Mouse (Mus musculus): Measurements from ENCODE around the gene Sdhd. TPM values are rescaled to one million over a fixed set of nuclear protein-coding genes. Genes with fewer than 3 reads are reported as not detected.

Gene Sdhd
- polyA plus RNA-seq, 1 experiment, result 15.5 TPM

DNA sequence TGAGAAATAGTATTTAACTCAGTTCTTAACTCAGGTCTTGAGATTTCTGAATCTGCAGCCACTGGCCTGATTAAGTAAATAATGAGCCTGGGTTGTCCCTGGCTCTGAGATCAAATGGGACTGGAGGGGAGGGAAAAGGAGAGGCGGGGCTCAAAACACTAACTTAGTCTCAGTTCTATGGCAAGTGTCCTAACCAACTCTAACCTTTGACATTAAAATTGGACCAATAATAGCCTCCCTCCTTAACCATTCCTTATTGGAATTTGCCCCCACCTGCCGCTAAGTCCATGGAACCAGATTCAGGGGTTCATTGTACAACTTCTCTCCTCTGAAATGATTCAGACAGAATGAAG, 48.5 kb downstream of the Sdhd start, which contains the start of gene Bco2:
Gene Bco2, minus strand, starts transcription at position 88 of the 353 bp plus-strand sequence.
- TF ChIP-seq GATA1 (IDR thresholded peaks at IDR 0.05; ENCODE audit: low read length), result no peak

GRCm38 (mm10) chr9:50554241-50555093, 49.1 kb downstream of the Sdhd start, which contains the start of gene Il18:
Il18 (plus strand) TSS chr9:50554827.
- no peak for TF ChIP-seq GATA1 (IDR thresholded peaks at IDR 0.05; ENCODE audit: low read length)

GRCm38 (mm10) chr9:50553547-50553946, 50.1 kb downstream of the Sdhd start:
- TF ChIP-seq GATA1 (IDR thresholded peaks at IDR 0.05; ENCODE audit: low read length), result no peak

DNA sequence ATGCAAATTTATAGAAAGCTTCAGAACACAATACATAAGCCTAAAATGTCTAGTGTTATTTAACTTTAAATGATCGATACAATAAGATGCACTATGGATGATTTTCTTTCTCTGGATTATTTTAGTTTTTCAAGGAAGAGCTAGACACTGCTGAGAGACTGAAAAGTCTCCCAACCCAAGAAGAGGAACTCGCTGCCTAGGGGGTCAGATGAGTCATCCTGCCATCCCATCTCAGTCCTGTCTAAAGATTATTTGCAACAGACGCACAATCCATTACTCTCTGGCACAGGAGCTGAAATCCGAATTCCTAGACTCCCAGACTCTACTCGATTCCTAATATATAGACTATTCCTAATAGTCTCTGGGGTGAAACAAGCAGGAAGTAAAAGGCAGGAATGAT, 51.4 kb downstream of the Sdhd start:
- no peak for TF ChIP-seq GATA1 (IDR thresholded peaks at IDR 0.05; ENCODE audit: low read length)

GRCm38 (mm10) chr9:50548936-50549335, 54.7 kb downstream of the Sdhd start:
- no peak for TF ChIP-seq GATA1 (IDR thresholded peaks at IDR 0.05; ENCODE audit: low read length)

DNA sequence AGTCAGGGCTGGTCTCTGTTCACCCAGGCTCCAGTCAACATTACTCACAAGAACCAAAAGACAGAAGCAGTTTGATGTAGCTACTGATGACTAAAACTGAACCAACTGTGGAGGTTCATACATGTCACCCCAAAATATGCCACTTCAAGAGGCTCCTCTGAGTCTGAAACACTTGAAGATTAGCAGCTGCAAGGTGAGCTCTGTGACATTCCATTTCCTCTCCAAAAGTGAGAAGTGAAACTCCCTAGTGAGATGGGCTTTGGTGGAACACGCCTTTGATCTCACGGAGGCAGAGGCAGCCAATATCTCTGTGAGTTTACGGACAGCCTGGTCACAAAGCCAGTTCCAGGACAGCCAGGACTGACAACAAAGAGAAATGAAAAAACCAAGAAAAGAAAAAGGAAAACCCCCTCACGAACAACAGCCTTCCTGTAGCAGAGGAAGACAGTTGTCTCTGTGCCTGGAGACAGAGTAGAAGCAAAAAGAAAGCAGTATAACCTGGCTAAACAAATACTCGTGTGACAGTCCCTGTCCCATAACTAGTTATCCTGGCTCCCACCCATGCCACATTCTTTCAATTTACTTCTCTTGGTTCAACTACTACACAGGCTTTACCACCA, 55.6 kb downstream of the Sdhd start:
- no peak for TF ChIP-seq GATA1 (IDR thresholded peaks at IDR 0.05; ENCODE audit: low read length)

Other genes starting within 250 kb of the Sdhd start
- gene Plet1, start 109.3 kb downstream of the Sdhd start, polyA plus RNA-seq (2012), result not detected in 2 replicates
- 6.6 and 15.4 TPM in 2 replicates for gene Pts, start 75.1 kb downstream of the Sdhd start, polyA plus RNA-seq (2012)
- gene Il18, start 49.0 kb downstream of the Sdhd start, polyA plus RNA-seq (2012), result not detected in 2 replicates
- gene Bco2, start 48.6 kb downstream of the Sdhd start, polyA plus RNA-seq (2012), result not detected in 2 replicates
- gene Tex12, start 42.5 kb downstream of the Sdhd start, polyA plus RNA-seq (2012), result not detected in 2 replicates
- gene Timm8b, start 98 bp upstream of the Sdhd start, polyA plus RNA-seq (2012), result 13.3 and 21.0 TPM in 2 replicates
- 0.29 and 0.44 TPM in 2 replicates for gene Pih1d2, start 13.5 kb upstream of the Sdhd start, polyA plus RNA-seq (2012)
- gene Nkapd1, start 13.7 kb upstream of the Sdhd start, polyA plus RNA-seq (2012), result 9.5 and 11.1 TPM in 2 replicates
- gene Dlat, start 56.0 kb upstream of the Sdhd start, polyA plus RNA-seq (2012), result 48.6 and 57.7 TPM in 2 replicates
- gene Dixdc1, start 135.7 kb upstream of the Sdhd start, polyA plus RNA-seq (2012), result not detected in 2 replicates
- gene 2310030G06Rik, start 142.7 kb upstream of the Sdhd start, polyA plus RNA-seq (2012), result not detected in 2 replicates
- gene Cryab, start 147.5 kb upstream of the Sdhd start, polyA plus RNA-seq (2012), result not detected in 2 replicates
- not detected in 2 replicates for gene Hspb2, start 148.5 kb upstream of the Sdhd start, polyA plus RNA-seq (2012)
- gene Fdxacb1, start 164.4 kb upstream of the Sdhd start, polyA plus RNA-seq (2012), result 1.9 and 2.1 TPM in 2 replicates
- 12.5 and 18.0 TPM in 2 replicates for gene Alg9, start 171.2 kb upstream of the Sdhd start, polyA plus RNA-seq (2012)
- gene 1110032A03Rik, start 171.7 kb upstream of the Sdhd start, polyA plus RNA-seq (2012), result 1.2 and 1.4 TPM in 2 replicates
- 15.9 and 23.9 TPM in 2 replicates for gene Ppp2r1b, start 241.5 kb upstream of the Sdhd start, polyA plus RNA-seq (2012)

Data from G1E-ER4 (cell line).